Mouse (Mus musculus): ENCODE measurements around the gene Sertad3. TPM values are rescaled to one million over a fixed set of nuclear protein-coding genes. Genes with fewer than 3 reads are reported as not detected.

Sertad3 gene
- 5.5 TPM for polyA plus RNA-seq (2014; fragmentation: Illumina TruSeq; extraction: RNeasy Lipid Tissue Mini Kit (QIAGEN cat#74804); ENCODE audit: low read depth, low replicate concordance)

GRCm38 (mm10) chr7:27473156-27473834 is at the start of gene Sertad3:
Gene Sertad3 (plus strand): TSS chr7:27473768.

GRCm38 (mm10) chr7:27447419-27448286 is 25.9 kb upstream of the Sertad3 start, which contains the start of the genes Sptbn4 and Blvrb:
Gene Sptbn4 (minus strand): TSS chr7:27447686.
Gene Blvrb (plus strand): TSS chr7:27447978.

GRCm38 (mm10) chr7:27486770-27487697 is 13.5 kb downstream of the Sertad3 start, which contains the start of gene Sertad1:
Gene Sertad1 (plus strand): TSS chr7:27486910.

GRCm38 (mm10) chr7:27499036-27499435 is 25.5 kb downstream of the Sertad3 start, which contains the start of gene Prx:
Gene Prx (plus strand): TSS chr7:27499324.

GRCm38 (mm10) chr7:27522967-27523366 is 49.4 kb downstream of the Sertad3 start, which contains the start of gene Hipk4:
Gene Hipk4 (plus strand): TSS chr7:27523267.

Other genes starting within 250 kb of the Sertad3 start
- 4.3 TPM for gene Itpkc, start 245.1 kb upstream of the Sertad3 start, polyA plus RNA-seq (2014; fragmentation: Illumina TruSeq; extraction: RNeasy Lipid Tissue Mini Kit (QIAGEN cat#74804); ENCODE audit: low read depth, low replicate concordance)
- gene Coq8b, start 240.7 kb upstream of the Sertad3 start, polyA plus RNA-seq (2014; fragmentation: Illumina TruSeq; extraction: RNeasy Lipid Tissue Mini Kit (QIAGEN cat#74804); ENCODE audit: low read depth, low replicate concordance): 8.5 TPM
- 5.8 TPM for gene Numbl, start 215.3 kb upstream of the Sertad3 start, polyA plus RNA-seq (2014; fragmentation: Illumina TruSeq; extraction: RNeasy Lipid Tissue Mini Kit (QIAGEN cat#74804); ENCODE audit: low read depth, low replicate concordance)
- 237 TPM for gene Ltbp4, start 136.1 kb upstream of the Sertad3 start, polyA plus RNA-seq (2014; fragmentation: Illumina TruSeq; extraction: RNeasy Lipid Tissue Mini Kit (QIAGEN cat#74804); ENCODE audit: low read depth, low replicate concordance)
- gene Shkbp1, start 117.7 kb upstream of the Sertad3 start, polyA plus RNA-seq (2014; fragmentation: Illumina TruSeq; extraction: RNeasy Lipid Tissue Mini Kit (QIAGEN cat#74804); ENCODE audit: low read depth, low replicate concordance): 9.0 TPM
- gene Gm20479, start 116.3 kb upstream of the Sertad3 start, polyA plus RNA-seq (2014; fragmentation: Illumina TruSeq; extraction: RNeasy Lipid Tissue Mini Kit (QIAGEN cat#74804); ENCODE audit: low read depth, low replicate concordance): not detected
- gene Sptbn4, start 26.1 kb upstream of the Sertad3 start, polyA plus RNA-seq (2014; fragmentation: Illumina TruSeq; extraction: RNeasy Lipid Tissue Mini Kit (QIAGEN cat#74804); ENCODE audit: low read depth, low replicate concordance): 0.29 TPM
- 21.6 TPM for gene Blvrb, start 25.8 kb upstream of the Sertad3 start, polyA plus RNA-seq (2014; fragmentation: Illumina TruSeq; extraction: RNeasy Lipid Tissue Mini Kit (QIAGEN cat#74804); ENCODE audit: low read depth, low replicate concordance)
- gene Sertad1, start 13.1 kb downstream of the Sertad3 start, polyA plus RNA-seq (2014; fragmentation: Illumina TruSeq; extraction: RNeasy Lipid Tissue Mini Kit (QIAGEN cat#74804); ENCODE audit: low read depth, low replicate concordance): 13.5 TPM
- 0.76 TPM for gene Prx, start 25.6 kb downstream of the Sertad3 start, polyA plus RNA-seq (2014; fragmentation: Illumina TruSeq; extraction: RNeasy Lipid Tissue Mini Kit (QIAGEN cat#74804); ENCODE audit: low read depth, low replicate concordance)
- gene Hipk4, start 49.5 kb downstream of the Sertad3 start, polyA plus RNA-seq (2014; fragmentation: Illumina TruSeq; extraction: RNeasy Lipid Tissue Mini Kit (QIAGEN cat#74804); ENCODE audit: low read depth, low replicate concordance): not detected
- 25.0 TPM for gene Pld3, start 79.5 kb downstream of the Sertad3 start, polyA plus RNA-seq (2014; fragmentation: Illumina TruSeq; extraction: RNeasy Lipid Tissue Mini Kit (QIAGEN cat#74804); ENCODE audit: low read depth, low replicate concordance)
- 54.0 TPM for gene 2310022A10Rik, start 79.5 kb downstream of the Sertad3 start, polyA plus RNA-seq (2014; fragmentation: Illumina TruSeq; extraction: RNeasy Lipid Tissue Mini Kit (QIAGEN cat#74804); ENCODE audit: low read depth, low replicate concordance)
- gene Akt2, start 117.8 kb downstream of the Sertad3 start, polyA plus RNA-seq (2014; fragmentation: Illumina TruSeq; extraction: RNeasy Lipid Tissue Mini Kit (QIAGEN cat#74804); ENCODE audit: low read depth, low replicate concordance): 171 TPM
- gene Ttc9b, start 180.1 kb downstream of the Sertad3 start, polyA plus RNA-seq (2014; fragmentation: Illumina TruSeq; extraction: RNeasy Lipid Tissue Mini Kit (QIAGEN cat#74804); ENCODE audit: low read depth, low replicate concordance): not detected
- 13.2 TPM for gene Map3k10, start 200.8 kb downstream of the Sertad3 start, polyA plus RNA-seq (2014; fragmentation: Illumina TruSeq; extraction: RNeasy Lipid Tissue Mini Kit (QIAGEN cat#74804); ENCODE audit: low read depth, low replicate concordance)
- 1.4 TPM for gene Zfp607b, start 215.6 kb downstream of the Sertad3 start, polyA plus RNA-seq (2014; fragmentation: Illumina TruSeq; extraction: RNeasy Lipid Tissue Mini Kit (QIAGEN cat#74804); ENCODE audit: low read depth, low replicate concordance)